Mouse (Mus musculus) cerebellum, postnatal 25 days (tissue): ENCODE data around the gene Inpp4b.
A peak's percentile ranks its signal among the peaks of the same experiment; 100 is the strongest.

ENCODE experiments used
- DNase-seq, 2 experiments: peaks; one replicate each; pipeline ENCODE4 v3.0.0; 2021; ENCODE audit warnings: mixed read lengths in 2 of 2

Inpp4b gene

GRCm38 (mm10) chr8:81342236-81342998 is at the start of gene Inpp4b:
TSS of gene Inpp4b (plus strand) at chr8:81342556.
- DNase-seq = peak; percentile 86 to 90

DNA sequence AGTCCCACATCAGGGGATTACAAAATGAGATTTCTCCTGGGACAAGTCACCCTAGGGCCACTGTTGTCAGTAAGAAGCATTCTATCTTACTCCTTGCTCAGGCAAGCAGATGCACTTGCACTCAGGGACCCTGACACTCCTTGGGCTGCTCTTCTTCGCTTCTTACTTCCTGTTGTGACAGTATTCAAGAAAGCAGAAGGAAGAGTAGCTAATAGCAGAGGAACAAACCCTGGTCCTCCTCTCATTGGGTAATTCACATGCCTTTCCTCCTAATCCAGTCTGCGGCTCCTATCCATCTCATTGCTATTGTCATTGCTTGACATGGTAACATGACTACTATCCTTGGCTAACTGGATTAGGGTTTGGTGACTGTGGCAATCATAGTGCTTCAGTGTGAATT is 7.1 kb upstream of the Inpp4b start:
- no peak for DNase-seq

DNA sequence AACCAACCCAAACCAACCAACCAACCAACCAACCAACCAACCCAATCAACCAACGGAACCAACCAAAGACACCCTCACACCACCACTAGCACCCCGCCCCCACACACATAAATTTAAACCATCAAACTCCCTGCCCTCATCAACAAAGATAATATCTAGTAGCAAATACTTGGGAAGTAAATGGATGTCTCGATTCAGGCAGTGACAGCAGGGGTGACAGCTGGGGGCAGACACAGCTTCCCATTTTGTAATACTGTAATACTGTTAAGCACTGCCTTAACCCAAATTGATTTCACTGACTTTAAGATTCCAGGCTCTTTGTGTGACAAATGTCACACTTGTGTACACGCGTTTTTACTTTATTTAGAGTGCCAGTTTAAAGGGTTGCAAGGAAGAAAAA is 1.2 kb upstream of the Inpp4b start:
- peak in 1 of 2 experiments; percentile 48 for DNase-seq

GRCm38 (mm10) chr8:81341591-81342235 is 643 bp upstream of the Inpp4b start:
- peak; percentile 92 to 96 for DNase-seq

DNA sequence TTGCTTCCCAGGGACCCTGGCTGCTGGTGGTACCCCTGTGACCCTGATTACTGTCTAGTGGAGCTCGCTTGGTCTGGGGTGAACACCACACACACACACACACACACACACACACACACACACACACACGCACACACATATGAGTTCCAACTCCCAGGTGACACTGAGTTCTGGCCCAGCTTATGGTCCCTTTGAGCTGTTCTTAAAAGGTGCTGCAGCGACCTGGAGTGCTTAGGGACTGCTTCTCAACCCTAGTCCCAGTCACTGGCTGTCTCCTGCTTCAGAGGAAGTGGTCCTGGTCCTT is 595 bp downstream of the Inpp4b start:
- no peak for DNase-seq

DNA sequence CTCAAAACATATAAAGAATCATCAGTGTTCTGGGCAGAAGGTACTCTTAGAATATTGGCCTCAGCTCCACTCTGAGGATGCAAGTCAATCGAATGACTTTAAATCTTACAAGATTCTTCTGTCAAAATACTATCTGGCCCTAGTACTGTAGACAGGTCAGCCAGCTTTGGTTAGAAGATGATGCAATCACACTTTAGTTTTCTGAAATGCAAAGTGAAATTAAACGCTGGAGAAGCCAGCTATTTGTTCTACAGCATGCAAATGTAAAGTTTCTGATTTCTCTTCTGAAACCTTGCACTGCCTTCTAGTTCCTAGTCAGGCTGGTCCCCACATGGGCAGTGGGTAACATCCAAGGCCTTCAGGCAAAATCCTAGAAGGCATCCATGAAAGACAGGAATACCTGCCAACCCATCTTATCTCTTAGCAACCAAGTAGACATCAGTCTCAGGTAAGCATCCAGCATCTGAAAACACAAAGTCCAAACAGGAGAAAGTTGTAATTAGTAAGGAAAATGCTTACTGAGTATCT is 2.9 kb downstream of the Inpp4b start:
- DNase-seq = no peak

GRCm38 (mm10) chr8:81349452-81349851 is 7.1 kb downstream of the Inpp4b start:
- peak; percentile 43 to 69 for DNase-seq

DNA sequence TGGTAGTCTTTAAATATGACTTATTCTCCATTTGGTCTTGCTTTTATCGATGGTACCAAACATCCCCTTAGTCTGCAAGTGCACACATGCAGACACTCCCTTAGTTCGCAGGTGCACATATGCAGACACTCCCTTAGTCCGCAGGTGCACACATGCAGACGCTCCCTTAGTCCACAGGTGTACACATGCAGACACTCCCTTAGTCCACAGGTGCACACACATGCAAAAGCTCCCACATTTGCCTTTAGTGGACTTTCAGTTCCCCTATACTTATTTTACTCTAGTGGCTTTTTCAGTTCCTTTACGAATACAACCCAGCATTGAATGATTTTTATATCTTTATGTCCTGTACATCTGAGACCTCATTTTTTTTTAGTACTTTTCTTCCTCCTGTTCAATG is 11.1 kb downstream of the Inpp4b start:
- no peak for DNase-seq

GRCm38 (mm10) chr8:81358108-81358507 is 15.8 kb downstream of the Inpp4b start:
- DNase-seq = no peak

DNA sequence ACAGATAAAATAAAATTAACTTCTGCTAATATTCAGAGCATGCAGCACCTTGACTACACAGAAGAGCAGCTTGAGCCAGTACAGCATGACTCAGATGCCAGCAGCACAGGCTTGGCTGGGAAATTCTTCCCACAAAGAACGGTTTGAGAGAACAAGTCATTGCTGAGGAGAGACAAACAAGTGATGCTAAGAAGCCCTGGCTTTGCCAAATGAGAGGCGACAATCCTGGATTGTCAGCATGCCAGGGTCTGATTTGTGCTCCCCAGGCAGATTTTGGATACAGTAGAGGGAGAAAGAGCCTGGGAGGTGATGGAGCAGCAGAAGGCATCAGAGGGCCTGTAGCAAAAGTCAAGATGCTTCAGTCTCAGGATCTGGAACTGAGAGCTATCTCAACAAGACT is 18.2 kb downstream of the Inpp4b start:
- peak; percentile 63 to 74 for DNase-seq

DNA sequence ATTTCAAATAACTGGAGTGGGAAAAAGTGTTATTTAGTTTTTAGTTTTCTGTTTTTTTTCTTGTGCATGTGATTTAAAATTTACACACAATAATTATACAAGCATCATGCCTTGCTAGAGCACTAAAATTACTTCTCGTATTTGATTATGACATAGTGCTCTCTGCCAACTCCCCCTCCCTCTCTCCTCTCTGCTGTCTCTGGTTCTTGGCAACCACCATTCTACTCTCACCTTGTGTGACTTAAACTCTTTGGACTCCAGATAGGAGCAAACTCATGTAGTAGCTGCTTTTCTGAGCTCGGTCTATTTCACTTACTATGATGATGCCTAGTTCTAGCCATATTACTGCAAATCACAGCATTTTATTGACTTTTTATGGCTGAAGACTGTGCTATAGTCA is 18.8 kb downstream of the Inpp4b start:
- peak in 1 of 2 experiments; percentile 28 for DNase-seq

- no peak for DNase-seq
These were observed 28.3 kb downstream of the Inpp4b start for GRCm38 (mm10) chr8:81370607-81371006.

- no peak for DNase-seq
These were observed 29.5 kb downstream of the Inpp4b start for GRCm38 (mm10) chr8:81371844-81372243.

- no peak for DNase-seq
These were observed 32.6 kb downstream of the Inpp4b start for GRCm38 (mm10) chr8:81374877-81375475.

DNA sequence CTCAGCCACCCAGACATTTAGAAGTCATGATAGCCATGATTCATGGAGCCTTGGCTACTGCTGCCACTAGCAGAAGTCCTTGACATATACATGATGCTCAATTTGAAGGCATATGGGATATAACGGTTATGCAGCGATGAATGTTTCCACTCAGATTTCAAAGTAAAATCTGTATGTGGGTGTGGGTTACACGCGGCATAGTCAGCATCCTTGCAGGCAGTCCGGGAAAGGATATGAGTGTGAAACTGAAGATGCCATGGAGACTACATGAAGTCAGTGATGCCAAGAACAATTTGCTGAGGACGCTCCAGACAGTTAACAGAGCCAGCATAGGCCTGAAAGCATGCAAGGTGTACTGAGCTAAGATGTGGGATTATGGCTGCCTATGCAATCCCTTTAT is 46.6 kb downstream of the Inpp4b start:
- DNase-seq = no peak

DNA sequence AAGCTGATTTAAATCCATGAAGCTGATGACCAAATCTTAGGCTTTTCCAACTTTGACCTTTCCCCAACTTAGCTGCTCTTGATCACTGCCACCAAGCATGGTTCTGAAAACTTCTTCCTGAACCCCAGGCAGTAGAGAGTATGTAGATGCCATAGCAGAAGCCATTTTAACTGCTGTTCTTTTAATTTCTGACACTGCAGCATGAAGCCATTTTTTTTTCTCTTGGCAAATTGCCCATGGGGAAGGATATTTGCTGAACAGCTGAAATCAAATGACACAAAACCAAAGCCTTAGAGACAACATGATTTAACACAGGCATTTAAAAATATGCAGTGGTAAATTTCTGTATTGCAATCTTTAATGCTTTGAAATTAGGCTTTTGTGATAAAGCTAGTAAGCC is 56.7 kb downstream of the Inpp4b start:
- no peak for DNase-seq

DNA sequence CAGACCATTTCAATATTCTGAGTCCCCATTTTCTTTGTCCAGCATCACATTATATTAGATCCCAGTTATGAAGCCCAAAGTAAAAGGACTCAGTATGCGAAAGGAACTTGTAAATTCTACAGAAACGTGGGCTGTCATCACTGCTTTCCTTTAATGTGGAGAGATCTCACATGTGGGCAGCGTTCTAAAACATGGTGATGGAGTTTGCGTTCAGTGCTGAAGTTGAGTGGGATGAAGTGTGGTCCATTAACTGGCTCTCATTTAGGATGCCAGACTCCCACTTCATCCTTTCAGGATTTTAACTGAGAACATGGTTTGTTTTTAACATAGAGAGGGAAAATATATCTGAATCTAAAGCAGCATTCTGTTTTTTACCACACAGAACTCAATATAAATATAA is 57.1 kb downstream of the Inpp4b start:
- no peak for DNase-seq

- no peak for DNase-seq
These were observed 70.4 kb downstream of the Inpp4b start for GRCm38 (mm10) chr8:81412707-81413106.

GRCm38 (mm10) chr8:81443957-81444356 is 101.6 kb downstream of the Inpp4b start:
- no peak for DNase-seq

DNA sequence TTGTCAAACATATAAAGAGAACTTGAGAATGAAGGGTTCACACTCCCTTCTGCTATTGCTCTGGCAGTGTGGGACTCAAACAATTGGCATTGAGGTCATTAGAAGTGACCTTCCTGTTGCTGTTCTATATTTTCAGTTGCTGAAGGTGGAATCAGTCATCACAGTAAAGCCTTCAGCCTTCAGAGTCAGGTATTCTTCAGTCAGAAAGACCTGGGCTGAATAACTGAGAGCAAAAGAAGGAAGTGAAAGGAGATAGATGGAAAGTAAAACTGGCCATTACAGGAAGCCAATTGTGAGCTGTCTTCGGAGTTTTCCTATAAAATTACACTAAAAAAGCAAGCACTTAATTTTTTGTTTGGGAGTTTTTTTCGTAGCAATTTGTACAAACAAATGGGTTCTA is 107.4 kb downstream of the Inpp4b start:
- no peak for DNase-seq

DNA sequence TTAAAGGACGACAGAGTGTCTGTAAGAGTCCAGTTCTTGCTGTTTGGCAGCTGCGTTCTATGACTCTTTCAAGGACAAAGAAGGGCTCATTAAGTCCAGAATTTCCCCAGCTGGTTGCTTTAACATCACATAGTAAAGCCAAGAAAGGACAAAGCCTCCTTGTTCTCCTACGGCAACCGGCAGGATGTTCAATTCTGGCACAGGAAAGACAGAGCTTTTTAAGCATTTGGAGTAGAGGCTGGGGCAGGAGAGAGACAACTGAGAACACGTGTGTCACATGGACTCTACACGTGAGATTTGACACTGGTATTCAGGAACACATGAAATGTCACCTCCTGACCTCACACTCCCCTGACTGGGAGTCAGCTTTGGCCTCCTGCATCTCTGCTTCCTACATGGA is 109.7 kb downstream of the Inpp4b start:
- DNase-seq = no peak

GRCm38 (mm10) chr8:81454830-81455229 is 112.5 kb downstream of the Inpp4b start:
- no peak for DNase-seq

DNA sequence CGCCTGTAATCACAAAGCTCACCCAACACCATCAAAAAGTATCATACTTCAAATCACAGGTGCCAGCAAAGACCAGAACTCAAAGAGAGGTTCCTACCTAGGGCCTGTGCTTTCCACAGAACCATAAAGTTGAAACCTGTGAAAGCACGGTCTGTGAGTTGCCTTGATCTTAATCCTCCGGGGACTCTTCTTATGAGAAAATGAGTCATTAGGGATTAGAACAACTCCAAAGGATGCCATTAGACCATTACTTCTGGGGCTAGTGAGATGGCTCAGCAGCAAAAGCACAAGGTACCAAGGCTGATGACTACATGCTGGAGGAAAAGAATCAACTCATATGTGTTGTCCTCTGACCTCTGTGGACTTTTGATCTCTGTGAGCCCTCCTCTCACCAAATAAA is 121.4 kb downstream of the Inpp4b start:
- DNase-seq = no peak

DNA sequence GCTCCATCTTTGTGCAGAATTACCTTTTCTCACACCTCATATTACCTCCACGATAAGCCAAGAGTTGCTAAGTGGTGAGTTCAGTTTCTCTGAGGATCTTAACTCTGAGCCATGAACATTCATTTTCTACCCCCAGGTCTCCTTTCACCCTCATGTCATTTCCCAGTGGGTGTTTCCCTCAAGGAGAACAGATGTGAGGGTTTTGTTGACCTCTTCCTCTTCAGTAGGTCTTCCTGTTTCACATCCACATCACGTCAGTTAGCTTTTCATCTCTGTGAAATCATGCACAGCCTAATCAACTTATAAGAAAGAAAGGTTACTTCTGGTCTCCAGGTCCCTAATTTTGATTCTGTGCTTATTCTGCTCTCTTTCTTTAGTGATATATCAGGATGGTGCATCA is 124.4 kb downstream of the Inpp4b start:
- no peak for DNase-seq
